In the genomic region with DNA sequence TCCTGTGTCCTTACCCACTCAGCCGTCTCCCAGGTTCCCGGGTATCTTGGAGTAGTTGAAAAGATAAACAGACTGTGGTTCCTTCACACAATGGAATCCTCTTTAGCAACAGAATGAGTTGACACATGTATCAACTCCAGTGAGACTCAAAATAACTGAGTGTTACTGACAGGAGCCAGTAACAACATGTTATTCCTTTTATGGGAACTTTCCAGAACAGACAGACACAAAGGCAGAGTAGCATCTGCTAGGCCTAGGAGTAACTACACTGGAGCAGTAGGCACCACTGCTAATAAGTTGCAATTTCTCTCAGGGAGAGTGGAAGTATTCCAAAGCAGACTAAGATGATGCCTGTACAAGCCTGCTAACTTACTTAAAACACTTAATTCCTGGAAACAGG, we compare ENCODE assay signal across 9 mouse cellular contexts.
"Had no signal": no experiment of that assay in that cellular context is flagged by ENCODE, and none has a peak within 500 bp of the region (broad histone marks: within the 10 kb centered on the region; RNA-seq: fewer than 3 reads in every experiment).

No protein-coding gene starts in this region.

- H3K27ac ChIP-seq: limb, embryonic 13.5 days; liver, embryonic 14.5 days; midbrain, embryonic 12.5 days; stomach, embryonic 15.5 days had no signal

- H3K4me3 ChIP-seq: limb, embryonic 13.5 days; midbrain, embryonic 12.5 days; stomach, embryonic 15.5 days had no signal

- DNase-seq: kidney, postnatal 14 days; left cerebral cortex, postnatal 4 days; lung, adult 18-20 months; right cerebral cortex, postnatal 14 days; thymus, postnatal 4 days had no signal

- H3K36me3 ChIP-seq: limb, embryonic 13.5 days; midbrain, embryonic 12.5 days; stomach, embryonic 15.5 days had no signal

- H3K4me2 ChIP-seq: limb, embryonic 13.5 days; midbrain, embryonic 12.5 days; stomach, embryonic 15.5 days had no signal

- H3K9me3 ChIP-seq: limb, embryonic 13.5 days; midbrain, embryonic 12.5 days; stomach, embryonic 15.5 days had no signal

- H3K4me1 ChIP-seq: limb, embryonic 13.5 days; midbrain, embryonic 12.5 days; stomach, embryonic 15.5 days had no signal

- H3K27me3 ChIP-seq: limb, embryonic 13.5 days; stomach, embryonic 15.5 days had no signal

- H3K9ac ChIP-seq: limb, embryonic 13.5 days; liver, embryonic 14.5 days; midbrain, embryonic 12.5 days; stomach, embryonic 15.5 days had no signal
